Mouse (Mus musculus) stomach, postnatal 0 days (tissue): Measurements from ENCODE around the gene Txlna. TPM values are rescaled to one million over a fixed set of nuclear protein-coding genes. Genes with fewer than 3 reads are reported as not detected.

Experiments
- ATAC-seq: fragments of 200-750 bp; cut with Nextera tagmentation; 2 replicates; pipeline ENCODE4 v1.8.0; 2017; ENCODE audit not compliant: low FRiP score, low TSS enrichment
- DNase-seq: peaks from one replicate; pipeline ENCODE4 v3.0.0-alpha.2; 2016; ENCODE audit warnings: low spot score
- H3K27ac ChIP-seq: fragments of 300-500 bp; sonication (generic); replicated peaks from 2 replicates; pipeline ENCODE4 v1.5.1; 2014; ENCODE audit warnings: mild to moderate bottlenecking, control low read depth
- H3K27me3 ChIP-seq: fragments of 300-500 bp; sonication (generic); 2 replicates; pipeline ENCODE4 v1.6.1; 2014; ENCODE audit warnings: low read length; ENCODE audit not compliant: control insufficient read depth, insufficient read depth
- H3K36me3 ChIP-seq: fragments of 300-500 bp; sonication (generic); 2 replicates; pipeline ENCODE4 v1.6.1; 2014; ENCODE audit warnings: low read length, mixed read lengths; ENCODE audit not compliant: control insufficient read depth, insufficient read depth
- H3K4me1 ChIP-seq: fragments of 300-500 bp; sonication (generic); replicated peaks from 2 replicates; pipeline ENCODE4 v1.6.1; 2014; ENCODE audit warnings: antibody characterized with exemption; ENCODE audit not compliant: control insufficient read depth, insufficient read depth
- H3K4me2 ChIP-seq: fragments of 300-500 bp; sonication (generic); replicated peaks from 2 replicates; pipeline ENCODE4 v1.6.1; 2014; ENCODE audit warnings: low read depth, mild to moderate bottlenecking, control low read depth, moderate library complexity
- H3K4me3 ChIP-seq: fragments of 300-500 bp; sonication (generic); 2 replicates; pipeline ENCODE4 v1.5.1; 2014; ENCODE audit warnings: low read depth, low read length, control low read depth
- H3K9ac ChIP-seq: fragments of 300-500 bp; sonication (generic); 2 replicates; pipeline ENCODE4 v1.6.1; 2014; ENCODE audit warnings: mild to moderate bottlenecking, low read length, control low read depth, mixed read lengths
- H3K9me3 ChIP-seq: fragments of 300-500 bp; sonication (generic); 2 replicates; pipeline ENCODE4 v1.6.1; 2016; ENCODE audit warnings: low read length; ENCODE audit not compliant: control insufficient read depth
- CTCF ChIP-seq: IDR thresholded peaks from 2 replicates; pipeline ENCODE4 v1.5.1; 2016; ENCODE audit warnings: antibody characterized with exemption, low read depth, mild to moderate bottlenecking, moderate library complexity
- EP300 ChIP-seq: optimal IDR thresholded peaks from 2 replicates; pipeline ENCODE3; 2016; ENCODE audit warnings: antibody characterized with exemption
- WGBS: fragments of 180-500 bp; shearing (Covaris S2); extraction: QIAGEN DNeasy Blood & Tissue Kit; methylation state at CpG from one replicate; pipeline ENCODE4 v1.1.7; 2014; 5-methylcytosine and 5-hydroxymethylcytosine counted together
- polyA plus RNA-seq: library from polyadenylated mRNA; unstranded; fragments of >200 nt; fragmentation: Nextera tagmentation; extraction: Ambion mirVana; gene quantifications from 2 replicates; pipeline ENCODE4 v1.2.1, GENCODE M21; 2015

Gene Txlna
- polyA plus RNA-seq, 1 experiment from 2014 or later = 23.6 TPM

- no peaks in the 10 kb centered on the region; the same call in 1 of the 2 replicates for H3K36me3 ChIP-seq
Observed at GRCm38 (mm10) chr4:129620419-129621282, 20.2 kb downstream of the Txlna start.

GRCm38 (mm10) chr4:129618786-129619691 is 21.8 kb downstream of the Txlna start, which contains the start of gene Iqcc:
Iqcc (minus strand) TSS chr4:129619099.
- DNase-seq (peak; percentile 94), ATAC-seq (peak; percentile 90)
- H3K9ac ChIP-seq = peak within 1 kb of the TSS; percentile 73
- H3K36me3 ChIP-seq = no peaks in the 10 kb centered on the region; the same call in 1 of the 2 replicates
- H3K27ac ChIP-seq = peak within 1 kb of the TSS; percentile 79
- WGBS = 4% methylated on average over 42 of the region's 44 CpGs
- no peaks in the 10 kb centered on the region for H3K27me3 ChIP-seq
- peak within 1 kb of the TSS; percentile 59 for H3K4me3 ChIP-seq
- 0 out of 2 replicates have a peak, but pooled peaks cover 6% of the 10 kb centered on the region for H3K4me1 ChIP-seq
- H3K4me2 ChIP-seq = peak within 1 kb of the TSS; percentile 71
- TF ChIP-seq EP300 (no peak), CTCF (peak; percentile 33; the same call in 1 of the 2 replicates)
- no peaks in the 10 kb centered on the region for H3K9me3 ChIP-seq

More at GRCm38 (mm10) chr4:129620419-129621282, 20.2 kb downstream of the Txlna start:
- Histone ChIP-seq H3K9me3 (no peaks in the 10 kb centered on the region), H3K27ac (peak overlapping the region; percentile 45), H3K9ac (peak overlapping the region; percentile 8; the same call in 1 of the 2 replicates), H3K4me2 (peak overlapping the region; percentile 6; the same call in 1 of the 2 replicates), H3K27me3 (no peaks in the 10 kb centered on the region), H3K4me1 (peaks cover 10% of the 10 kb centered on the region; the same call in 1 of the 2 replicates), H3K4me3 (no peak overlapping the region)
- TF ChIP-seq CTCF (no peak), EP300 (no peak)
- DNase-seq (no peak), ATAC-seq (peak; percentile 18; the same call in 1 of the 2 replicates)
- 69% methylated on average over 11 of the region's 11 CpGs for WGBS

- 0 out of 2 replicates have a peak, but pooled peaks cover 6% of the 10 kb centered on the region for H3K4me1 ChIP-seq
- WGBS = 95% methylated on average over 5 of the region's 5 CpGs
- ATAC-seq (no peak), DNase-seq (no peak)
- TF ChIP-seq CTCF (no peak), EP300 (no peak)
- H3K4me2 ChIP-seq = peak overlapping the region; percentile 71
- H3K36me3 ChIP-seq = no peaks in the 10 kb centered on the region; the same call in 1 of the 2 replicates
- H3K4me3 ChIP-seq = peak overlapping the region; percentile 59
- H3K9me3 ChIP-seq = no peaks in the 10 kb centered on the region
- no peaks in the 10 kb centered on the region for H3K27me3 ChIP-seq
- no peak overlapping the region; the same call in 1 of the 2 replicates for H3K27ac ChIP-seq
- H3K9ac ChIP-seq = peak overlapping the region; percentile 73
Observed at GRCm38 (mm10) chr4:129618031-129618430, 22.8 kb downstream of the Txlna start.

GRCm38 (mm10) chr4:129617121-129617641 is 23.7 kb downstream of the Txlna start:
- H3K4me1 ChIP-seq = 0 out of 2 replicates have a peak, but pooled peaks cover 3% of the 10 kb centered on the region
- WGBS = 88% methylated on average over 7 of the region's 7 CpGs

GRCm38 (mm10) chr4:129616631-129617030 is 24.2 kb downstream of the Txlna start:
- Histone ChIP-seq H3K27me3 (no peaks in the 10 kb centered on the region), H3K4me1 (0 out of 2 replicates have a peak, but pooled peaks cover 3% of the 10 kb centered on the region), H3K9me3 (no peaks in the 10 kb centered on the region), H3K4me3 (no peak overlapping the region), H3K36me3 (no peaks in the 10 kb centered on the region; the same call in 1 of the 2 replicates), H3K9ac (no peak overlapping the region), H3K4me2 (no peak overlapping the region), H3K27ac (no peak overlapping the region)
- 83% methylated on average over 3 of the region's 3 CpGs for WGBS
- ATAC-seq = no peak
- DNase-seq = no peak
- TF ChIP-seq CTCF (no peak), EP300 (no peak)

More at GRCm38 (mm10) chr4:129617121-129617641, 23.7 kb downstream of the Txlna start:
- Histone ChIP-seq H3K4me3 (no peak overlapping the region), H3K4me2 (no peak overlapping the region), H3K27me3 (no peaks in the 10 kb centered on the region), H3K9me3 (no peaks in the 10 kb centered on the region), H3K9ac (no peak overlapping the region), H3K27ac (no peak overlapping the region; the same call in 1 of the 2 replicates), H3K36me3 (no peaks in the 10 kb centered on the region; the same call in 1 of the 2 replicates)
- TF ChIP-seq CTCF (no peak), EP300 (no peak)
- DNase-seq = no peak
- ATAC-seq = no peak
